Mouse (Mus musculus): Measurements from ENCODE around the gene Ift122.

The Ift122 gene

DNA sequence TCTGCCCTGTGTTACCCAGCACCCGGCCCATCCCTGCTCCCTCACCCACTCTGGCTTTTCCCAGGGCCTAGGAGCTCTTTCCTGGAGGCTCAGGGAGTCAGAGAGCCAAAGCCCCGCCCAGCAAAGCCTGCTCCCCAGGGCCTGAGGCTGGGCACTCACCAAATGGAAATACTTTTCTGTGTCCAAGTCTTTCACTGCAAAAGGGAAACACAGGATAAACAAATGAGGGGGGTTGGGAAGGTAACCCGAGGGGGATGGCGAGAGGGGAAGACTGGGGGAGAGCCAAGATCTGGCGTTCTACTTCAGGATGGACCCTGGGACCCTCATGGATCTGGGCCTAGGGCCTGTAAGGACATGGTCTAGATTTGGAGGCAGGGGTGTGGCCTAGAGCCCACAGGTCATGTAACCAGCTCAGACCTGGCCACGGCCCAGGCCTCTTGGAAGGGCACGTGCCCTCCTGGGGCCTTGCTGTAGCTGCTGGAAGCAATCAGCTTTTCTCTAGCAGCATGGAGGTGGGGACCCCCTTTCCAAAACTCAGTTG, 106.0 kb downstream of the Ift122 start:
- peak; percentile 67 to 81 for DNase-seq (ENCODE audit: low spot score in 2 of 2)

DNA sequence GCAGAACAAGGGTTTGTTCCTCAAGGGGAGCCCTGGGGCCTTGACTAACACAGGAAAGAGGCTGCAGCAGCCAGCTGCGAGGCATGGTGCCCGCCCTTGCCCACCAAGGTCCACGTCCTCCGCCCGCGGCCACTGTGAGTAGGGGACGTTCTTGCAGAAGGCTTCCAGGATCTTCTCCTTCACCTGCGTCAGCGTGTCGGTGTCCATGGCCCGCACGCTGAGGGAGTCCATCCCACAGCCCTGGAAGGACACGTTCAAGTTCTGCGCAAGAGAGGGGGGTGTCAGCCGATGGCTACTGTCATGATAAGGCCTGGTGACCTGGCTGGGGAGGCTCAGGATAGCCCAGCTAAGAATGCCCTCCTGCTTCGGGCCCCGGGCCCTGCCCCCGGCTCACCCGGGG, 107.1 kb downstream of the Ift122 start:
- no peak for DNase-seq (ENCODE audit: low spot score in 2 of 2)

DNA sequence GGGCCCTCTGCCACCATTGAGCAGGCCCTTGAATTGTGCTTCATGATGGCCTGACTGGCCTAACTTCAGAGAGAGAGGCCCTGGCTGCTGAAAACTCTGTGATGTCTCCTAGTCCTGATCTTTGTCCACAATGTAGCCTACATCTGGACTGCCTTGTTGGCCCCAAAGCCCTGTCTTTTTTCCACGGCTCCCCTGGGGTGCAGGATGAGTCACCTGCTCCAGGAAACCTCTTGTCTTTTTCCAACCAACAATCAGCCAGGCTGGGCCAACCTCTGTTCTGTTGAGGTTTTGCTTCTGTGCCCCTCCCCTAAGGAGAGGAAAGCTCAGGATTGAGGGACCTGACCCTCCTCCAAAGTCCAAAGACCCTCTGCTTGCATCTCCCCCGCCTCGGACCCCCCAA, 108.5 kb downstream of the Ift122 start:
- DNase-seq (ENCODE audit: low spot score in 2 of 2) = no peak

DNA sequence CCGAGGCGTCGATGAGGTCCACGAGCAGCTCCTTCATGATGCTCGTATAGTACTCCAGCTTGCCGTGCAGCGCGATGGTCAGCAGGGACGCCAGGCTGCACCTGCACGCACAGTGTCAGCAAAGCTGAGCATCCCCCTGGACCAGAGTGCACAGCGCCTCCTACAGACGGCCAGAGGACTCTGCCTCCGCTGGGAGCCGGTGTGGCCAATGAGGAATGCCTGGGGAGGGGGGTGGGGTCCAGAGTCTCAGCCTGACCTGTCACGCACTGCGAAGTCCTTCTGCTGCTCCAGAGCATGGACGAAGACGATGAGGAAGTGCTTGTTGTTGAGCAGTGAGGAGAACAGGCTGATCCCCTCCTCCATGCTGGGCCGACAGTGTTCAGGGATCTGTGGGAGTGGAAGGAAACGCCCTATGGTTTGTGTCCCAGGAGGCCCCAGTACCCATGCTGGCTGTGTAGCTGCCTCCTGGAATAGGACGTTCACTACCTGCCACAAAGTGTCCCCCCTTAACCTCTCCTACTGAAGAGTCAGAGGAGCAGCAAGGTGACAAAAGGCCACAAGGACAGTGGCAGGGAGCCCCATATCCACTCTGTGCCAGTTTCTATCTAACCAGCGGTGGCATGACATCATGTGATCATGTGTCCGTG, 109.3 kb downstream of the Ift122 start:
- DNase-seq (ENCODE audit: low spot score in 2 of 2) = no peak

DNA sequence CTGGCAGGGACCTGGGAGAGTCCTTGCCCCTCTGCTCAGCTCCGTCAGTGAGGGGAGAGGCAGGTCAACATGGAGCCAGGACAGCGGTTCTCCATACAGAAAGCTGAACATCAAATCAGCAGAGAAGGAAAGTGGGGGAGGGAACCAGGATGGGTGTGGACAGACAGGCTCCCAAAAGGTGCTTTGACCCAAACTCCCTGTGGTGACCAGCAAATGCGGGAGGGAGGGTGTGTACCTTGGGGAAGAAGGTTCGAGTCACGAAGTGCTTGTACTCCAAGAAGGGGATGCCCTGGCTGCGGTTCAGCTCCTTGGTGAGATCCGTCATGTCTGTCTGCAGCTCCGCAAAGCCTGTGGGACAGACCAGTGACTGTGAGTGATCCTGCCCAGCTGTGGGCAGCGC, 110.4 kb downstream of the Ift122 start:
- DNase-seq (ENCODE audit: low spot score in 2 of 2) = no peak

DNA sequence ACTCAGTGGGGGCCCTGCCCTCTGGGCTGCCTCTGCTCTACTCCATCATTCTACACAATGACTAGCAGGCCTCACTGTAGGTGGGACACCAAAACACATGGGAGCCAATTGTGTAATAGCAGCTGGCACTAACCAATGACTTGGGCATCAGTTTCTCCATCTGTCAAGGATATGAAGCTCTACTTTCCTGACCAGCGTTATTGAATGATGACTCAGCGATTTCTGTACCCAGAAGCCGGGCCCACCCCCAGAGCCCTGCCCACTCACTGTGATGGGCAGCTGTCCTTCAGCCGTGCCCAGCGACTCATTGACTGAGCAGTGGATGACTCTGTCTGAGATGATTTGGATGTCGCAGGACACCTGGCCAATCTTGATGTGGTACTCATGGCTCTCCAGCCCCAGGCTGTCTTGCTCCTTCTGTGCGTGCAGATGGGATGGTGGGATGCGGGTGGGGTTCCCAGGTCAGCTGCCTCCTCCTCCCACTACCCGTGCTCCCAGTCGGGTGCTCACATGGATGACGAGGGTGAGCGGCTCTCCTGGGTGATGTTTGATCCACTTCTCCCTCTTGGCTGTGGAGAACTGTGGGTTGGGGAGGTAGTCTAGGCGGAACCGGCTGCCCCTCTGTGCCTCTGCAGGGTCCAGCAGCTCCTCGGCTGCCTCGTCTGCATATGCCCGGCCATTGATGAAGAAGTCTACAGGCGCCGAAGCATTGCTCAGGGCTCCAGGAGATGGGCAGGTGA, 113.1 kb downstream of the Ift122 start:
- DNase-seq (ENCODE audit: low spot score in 2 of 2) = no peak

DNA sequence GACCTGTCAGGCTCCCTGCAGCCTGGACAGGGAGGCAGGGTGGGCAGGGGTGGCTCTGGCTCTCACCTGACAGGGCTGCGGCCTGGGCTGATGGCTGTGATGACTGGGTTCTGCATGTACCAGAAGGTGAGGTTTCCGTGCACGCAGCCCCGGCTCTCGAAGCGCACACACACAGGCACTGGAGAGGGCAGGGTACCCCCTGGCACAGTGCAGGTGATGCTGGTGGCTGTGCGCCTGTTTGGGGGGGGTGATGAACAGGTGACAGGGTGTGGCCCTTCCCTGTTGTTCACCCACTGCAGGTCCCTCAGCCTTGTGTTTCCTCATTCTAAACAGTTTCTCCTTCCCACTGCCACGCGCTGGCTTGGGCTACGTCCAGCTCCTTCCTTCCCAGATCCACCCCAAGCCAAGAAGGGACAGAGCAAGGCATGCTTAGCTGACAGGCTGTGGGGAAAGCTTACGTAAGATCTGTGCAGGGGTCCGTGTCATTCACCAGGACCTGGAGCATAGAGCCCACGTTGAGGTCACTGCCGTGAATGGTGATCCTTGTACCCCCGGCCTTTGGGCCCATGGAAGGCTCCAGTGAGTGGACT, 114.1 kb downstream of the Ift122 start:
- no peak for DNase-seq (ENCODE audit: low spot score in 2 of 2)

DNA sequence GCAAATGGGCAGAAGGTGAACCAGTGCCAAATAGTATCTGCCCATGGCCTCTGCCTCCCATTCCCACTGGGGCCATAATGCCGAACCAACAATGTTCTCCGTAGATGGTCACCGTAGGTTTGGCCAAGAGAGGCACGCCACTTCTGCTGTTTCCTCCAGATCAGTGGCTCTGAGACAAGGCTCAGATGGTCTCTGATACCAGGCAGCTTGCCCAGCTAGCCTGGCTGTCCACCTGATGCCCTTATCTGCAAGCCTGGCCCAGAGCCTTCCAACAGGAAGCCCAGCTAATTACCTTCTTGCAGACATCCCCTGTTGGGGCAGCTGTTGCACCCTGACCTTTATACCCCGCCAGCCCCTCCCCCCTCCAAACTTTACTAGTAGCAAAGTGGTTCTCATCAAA, 114.8 kb downstream of the Ift122 start:
- DNase-seq (ENCODE audit: low spot score in 2 of 2) = no peak

DNA sequence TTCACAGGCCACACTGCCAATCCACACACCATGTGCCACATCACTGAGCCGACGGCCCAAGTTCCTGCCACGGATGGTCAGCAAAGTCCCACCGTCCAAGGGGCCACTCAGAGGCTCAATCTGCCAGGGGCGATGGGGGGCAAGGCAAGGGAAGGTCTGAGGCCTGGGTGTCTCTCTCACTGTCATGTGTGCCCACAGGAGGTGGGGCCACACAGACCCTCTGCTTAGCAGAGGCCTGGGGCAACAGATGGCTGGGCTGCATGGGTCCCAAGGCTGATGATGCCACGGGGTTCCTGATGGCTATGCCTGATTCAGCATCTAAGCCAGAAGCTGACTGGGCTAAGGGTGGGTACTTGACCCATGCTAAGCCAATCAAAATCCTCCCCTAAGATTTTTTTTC, 115.4 kb downstream of the Ift122 start:
- DNase-seq (ENCODE audit: low spot score in 2 of 2) = no peak

DNA sequence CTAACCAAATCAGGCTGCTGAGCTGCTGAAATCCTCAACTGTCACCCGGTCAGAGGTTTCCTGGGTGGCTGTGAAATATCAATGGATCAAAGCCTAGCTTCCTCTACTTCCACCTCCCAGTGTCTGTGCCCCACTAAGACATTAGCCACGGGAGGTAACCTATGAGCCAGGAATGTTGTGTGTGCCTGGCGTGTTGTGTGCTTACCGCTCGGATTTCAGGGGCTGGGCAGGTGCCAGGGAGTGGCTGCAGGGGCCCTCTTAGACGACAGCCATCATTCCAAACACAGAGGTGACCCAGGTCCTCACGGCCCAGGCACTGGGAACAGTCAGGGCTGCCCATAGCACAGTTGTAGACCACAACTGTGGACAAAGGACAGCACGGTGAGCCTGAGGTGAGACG, 115.8 kb downstream of the Ift122 start:
- DNase-seq (ENCODE audit: low spot score in 2 of 2) = no peak

DNA sequence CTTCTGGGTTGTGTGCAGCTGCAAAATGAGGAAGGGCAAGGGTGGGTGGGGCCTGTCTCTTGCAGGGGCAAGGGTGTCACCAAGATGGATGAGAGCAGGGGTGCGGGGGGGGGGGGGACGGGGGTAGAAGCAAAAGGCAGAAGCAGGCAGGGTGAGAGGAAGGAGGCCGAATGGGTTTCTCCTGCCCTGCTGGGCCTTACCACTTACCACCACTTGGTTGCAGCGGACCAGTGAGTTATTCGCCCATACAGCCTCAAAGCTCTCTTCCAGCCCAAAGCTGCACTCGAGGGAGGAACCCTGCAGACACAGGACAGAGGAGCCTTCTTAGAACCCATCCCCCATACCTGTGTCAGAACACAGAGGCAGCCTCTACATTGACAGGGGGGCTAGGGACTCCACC, 116.7 kb downstream of the Ift122 start:
- no peak for DNase-seq (ENCODE audit: low spot score in 2 of 2)

DNA sequence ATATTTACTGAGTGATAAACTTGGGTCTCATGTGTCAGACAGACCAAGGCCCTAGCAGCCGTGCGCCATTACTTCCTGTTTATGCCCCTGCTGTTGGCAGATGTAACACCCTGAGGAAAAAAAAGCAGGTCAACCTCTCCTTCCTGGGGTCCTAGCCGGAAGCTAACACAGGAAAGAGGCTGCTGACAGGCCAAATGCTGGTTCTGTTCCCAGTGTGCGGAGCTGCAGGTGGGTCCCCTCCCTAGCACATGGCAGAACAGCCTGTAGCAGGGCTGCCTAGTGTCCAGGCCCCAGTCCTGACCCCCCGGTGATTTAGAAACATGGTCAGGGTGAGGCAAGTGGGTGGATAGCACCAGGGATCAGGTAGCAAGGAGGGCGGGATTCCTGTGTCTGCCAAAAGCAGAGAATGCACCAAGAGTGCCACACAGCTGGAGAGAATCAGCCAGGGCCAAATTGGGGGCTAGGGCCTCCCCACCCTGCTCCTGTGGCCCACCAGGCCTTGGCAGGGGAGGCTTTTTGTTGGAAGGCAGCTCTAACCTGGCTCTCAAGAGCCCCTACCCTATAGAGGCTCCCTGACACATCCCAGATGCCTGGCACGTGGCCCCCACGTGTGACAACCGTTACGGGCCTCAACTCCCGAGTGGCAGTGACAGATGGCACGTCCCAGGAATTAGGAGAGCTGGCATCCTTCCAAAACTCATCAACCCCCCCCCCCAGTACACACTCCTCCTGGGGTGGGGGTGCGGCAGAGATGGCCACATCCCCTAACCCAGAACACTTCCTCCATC, 118.2 kb downstream of the Ift122 start:
- no peak for DNase-seq (ENCODE audit: low spot score in 2 of 2)

DNA sequence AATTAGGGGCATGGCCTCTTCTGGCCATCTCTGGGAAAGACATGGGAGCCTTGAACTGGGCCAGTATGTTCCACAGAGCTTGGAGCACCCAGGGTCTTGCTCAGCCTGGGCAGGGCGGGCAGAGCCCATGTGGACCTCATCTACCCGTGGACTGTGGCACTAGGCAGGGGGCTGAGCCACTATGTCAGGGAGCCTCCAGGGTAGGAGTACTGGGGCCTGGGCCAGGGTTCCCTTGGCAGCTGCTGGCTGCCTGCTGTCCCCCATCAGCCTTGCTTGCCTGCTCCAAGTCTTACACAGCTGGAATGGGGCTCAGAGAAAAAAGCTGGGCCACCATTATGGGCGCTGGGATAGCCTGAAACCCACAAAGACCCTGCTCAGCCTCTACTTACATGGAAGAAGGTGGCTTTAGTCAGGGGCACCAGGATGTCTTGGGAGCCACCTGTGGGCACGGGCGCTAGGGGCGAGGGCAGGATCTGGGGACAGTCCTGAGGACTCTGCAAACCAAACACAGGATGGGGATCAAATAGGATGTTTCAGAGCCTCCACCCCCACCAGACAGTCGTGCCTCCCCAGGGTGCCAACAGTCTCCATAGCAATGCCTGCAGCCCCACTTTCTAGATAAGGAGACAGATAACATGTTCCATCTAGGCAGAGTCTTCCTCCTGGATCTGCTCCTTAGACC, 119.0 kb downstream of the Ift122 start:
- DNase-seq (ENCODE audit: low spot score in 2 of 2) = no peak

DNA sequence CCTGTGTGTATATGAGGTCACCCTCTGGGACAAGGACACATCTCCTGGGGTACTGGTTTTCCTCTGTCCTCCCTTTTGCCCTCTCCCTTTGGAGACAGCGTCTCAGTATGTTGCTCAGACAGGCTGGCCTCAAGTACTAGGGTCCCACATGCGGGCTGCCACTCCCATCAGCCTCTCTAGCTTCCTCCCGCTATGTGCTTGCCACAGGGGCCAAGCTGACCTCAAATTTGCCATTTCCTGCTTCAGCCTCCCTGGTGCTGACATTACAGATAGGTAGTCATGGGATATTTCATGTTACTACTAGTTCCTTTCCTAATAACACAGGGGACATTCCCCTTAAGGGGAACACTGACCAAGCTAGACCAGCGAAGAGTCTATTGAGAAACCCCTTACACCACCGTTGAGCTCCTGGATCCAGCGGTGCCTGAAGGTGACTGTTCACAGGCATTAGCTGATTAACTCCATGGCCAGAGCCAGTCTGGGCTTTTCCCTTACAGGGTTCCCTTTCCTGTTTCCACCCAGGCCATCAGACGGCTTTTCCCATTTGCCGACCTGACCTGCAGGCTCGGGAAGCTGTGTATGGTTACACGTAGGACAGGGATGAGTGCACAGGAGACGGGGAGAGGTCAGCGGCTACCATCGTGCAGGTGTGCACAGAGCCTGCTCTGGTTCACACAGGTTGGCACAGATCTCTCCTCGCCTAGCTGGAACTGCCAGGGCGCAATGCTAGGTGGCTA, 120.0 kb downstream of the Ift122 start:
- no peak for DNase-seq (ENCODE audit: low spot score in 2 of 2)

DNA sequence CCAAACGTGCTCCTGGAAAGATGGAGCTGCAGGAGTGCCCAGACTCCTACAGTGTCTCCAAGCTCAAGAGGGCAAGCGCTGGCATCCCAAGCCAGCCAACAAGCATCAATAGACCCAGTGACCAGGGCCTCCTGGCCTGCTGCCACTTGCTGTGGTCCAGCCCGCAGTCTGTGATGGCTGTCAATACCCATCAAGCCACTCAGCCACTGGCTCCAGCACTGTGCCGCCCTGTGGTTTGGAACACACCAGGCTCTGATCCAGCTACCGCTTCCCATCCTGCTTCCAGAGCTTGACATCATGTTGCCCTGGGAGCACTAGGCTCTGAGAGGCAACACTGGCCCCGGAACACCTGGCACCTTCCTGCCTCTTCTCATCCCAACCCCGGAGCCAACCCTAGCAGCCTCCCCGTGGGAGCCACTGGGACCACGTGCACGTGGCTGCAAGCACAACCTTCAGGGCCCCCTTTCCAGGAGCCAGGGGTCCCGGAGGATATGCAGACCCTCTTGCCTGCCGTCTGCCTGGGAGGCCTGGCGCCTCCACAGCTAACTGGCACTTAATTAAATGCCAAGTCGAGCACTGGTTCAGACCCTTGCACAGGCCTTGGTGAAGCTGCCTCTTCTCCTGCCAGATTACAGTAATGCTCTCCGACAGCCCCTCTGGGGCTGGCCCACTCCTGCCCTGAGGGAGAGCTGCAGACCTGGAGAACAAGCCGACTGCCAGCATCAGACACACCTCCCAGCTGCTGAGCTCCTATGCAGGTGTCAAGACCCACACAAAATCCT, 120.8 kb downstream of the Ift122 start:
- no peak for DNase-seq (ENCODE audit: low spot score in 2 of 2)

DNA sequence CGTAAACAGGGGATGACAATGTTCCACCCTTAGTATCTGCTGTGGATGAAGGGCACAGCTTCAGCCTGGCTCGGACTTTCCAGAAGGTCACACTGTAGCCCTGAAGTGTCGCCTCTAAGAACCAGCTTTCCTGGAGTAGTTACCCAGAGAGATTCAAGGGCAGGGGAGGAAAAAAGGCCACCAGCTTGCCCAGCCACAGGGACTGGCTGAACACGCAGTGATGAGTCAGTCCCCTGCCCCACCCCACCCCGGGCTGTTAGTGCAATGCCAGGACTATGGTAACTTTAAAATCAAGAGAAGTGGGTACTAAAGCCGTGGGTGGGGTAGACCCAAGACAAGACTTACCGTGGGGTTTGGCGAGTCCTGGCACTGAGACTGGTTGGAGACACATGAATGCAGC, 122.3 kb downstream of the Ift122 start:
- no peak for DNase-seq (ENCODE audit: low spot score in 2 of 2)

Data from urinary bladder, postnatal 4 days (tissue).